Mouse (Mus musculus) Muller cell, postnatal 12 days (primary cell): ENCODE measurements around the gene Krt80.
A peak's percentile ranks its signal among the peaks of the same experiment; 100 is the strongest.

Experiments used
- DNase-seq: peaks from one replicate; pipeline ENCODE4 v3.0.0-alpha.2; 2015; ENCODE audit errors: inconsistent ontology term

Krt80 gene

GRCm38 (mm10) chr15:101370101-101370911, at the start of gene Krt80:
TSS of gene Krt80 (minus strand) at chr15:101370162.
- peak; percentile 94 for DNase-seq

- no peak for DNase-seq
Observed at GRCm38 (mm10) chr15:101418950-101419349, 49.0 kb upstream of the Krt80 start.

- DNase-seq: no peak
Observed at GRCm38 (mm10) chr15:101414807-101415565, 45.0 kb upstream of the Krt80 start.

DNA sequence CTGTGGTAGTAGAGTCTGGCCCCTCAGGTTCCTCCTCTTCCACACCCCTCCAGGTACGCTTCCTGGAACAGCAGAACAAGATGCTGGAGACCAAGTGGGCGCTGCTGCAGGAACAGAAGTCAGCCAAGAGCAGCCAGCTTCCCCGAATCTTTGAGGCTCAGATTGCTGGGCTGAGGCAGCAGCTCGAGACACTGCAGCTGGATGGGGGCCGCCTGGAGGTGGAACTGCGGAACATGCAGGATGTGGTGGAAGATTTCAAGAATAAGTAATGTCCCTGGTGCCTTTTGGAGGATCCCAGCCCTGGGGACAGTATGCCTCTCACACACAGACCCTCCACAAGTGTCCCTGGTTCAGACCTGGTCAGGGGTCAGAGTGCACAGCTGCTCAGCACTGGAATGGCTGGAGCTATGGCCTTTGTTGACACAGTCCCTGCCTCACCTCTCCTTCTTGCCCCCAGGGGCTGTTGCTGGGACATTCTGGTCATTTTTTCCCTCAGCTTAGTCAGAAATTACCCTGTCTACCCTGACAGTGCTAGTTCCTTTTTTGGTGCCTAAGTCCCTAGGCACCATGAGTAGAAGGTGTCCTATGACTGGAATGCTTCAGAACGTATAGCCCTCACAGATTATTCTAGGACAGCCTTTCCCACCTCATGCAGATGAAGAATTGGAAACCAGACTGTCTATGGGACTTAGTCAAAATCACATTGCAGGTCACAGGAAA, 44.1 kb upstream of the Krt80 start:
- DNase-seq: no peak

DNA sequence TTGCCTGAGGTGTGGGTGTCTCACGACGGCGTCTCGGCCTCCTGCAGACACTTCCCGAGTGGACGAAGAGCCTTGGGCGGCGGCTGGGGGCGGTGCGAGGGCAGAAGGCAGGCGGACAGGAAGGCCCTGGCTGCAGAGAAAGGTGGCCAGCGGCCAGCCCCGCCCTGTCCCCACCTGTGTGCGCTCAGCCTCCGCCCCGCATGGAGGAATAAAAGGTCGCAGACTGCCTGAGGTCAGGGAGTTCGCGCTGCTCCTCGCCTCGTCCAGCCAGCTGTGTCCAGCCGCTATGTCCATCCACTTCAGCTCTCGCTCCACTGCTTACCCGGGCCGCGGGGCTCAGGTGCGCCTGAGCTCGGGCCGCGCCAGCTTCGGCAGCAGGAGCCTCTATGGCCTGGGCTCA, 42.2 kb upstream of the Krt80 start:
- no peak for DNase-seq

DNA sequence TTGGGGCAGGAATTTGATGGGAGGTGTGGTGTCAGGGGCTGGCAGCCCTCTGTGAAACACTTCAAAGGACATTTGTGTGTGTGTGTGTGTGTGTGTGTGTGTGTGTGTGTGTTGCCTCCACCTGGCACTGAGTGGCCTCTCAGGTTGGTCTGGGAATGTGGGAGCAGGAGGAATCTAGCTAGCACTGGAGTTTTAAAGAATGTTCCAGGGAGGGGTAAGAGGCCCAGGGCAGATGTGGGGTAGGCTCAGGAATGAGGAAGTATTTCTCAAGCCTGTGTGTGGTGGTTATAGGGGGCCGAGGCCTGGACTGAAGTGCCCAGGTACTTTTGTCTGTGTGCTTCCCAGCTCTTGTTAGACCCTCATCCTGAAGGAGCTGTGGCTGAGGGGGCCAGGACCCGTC, 40.8 kb upstream of the Krt80 start, which contains the start of gene Krt7:
TSS of gene Krt7 (plus strand) at position 269 of the 400 bp plus-strand sequence.
- no peak for DNase-seq

DNA sequence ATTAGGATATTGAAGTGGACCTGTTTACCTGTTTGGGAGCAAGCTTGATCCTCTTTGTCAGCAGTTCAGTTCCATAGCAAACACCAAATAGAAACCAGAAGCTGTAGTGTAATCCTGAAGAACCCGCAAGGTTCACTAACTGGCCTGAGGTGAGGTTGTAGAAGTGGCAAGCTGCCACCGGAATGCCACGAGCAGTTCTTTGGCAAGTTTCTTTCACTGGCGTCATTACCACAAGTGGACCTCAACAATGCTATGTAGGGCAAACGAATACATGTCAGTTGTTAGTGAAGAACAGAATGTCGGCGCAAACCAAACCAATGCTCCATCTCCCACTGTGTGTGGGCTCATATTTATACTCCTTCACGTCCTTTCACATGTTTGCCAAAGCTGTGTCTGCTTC, 28.3 kb upstream of the Krt80 start:
- no peak for DNase-seq

DNA sequence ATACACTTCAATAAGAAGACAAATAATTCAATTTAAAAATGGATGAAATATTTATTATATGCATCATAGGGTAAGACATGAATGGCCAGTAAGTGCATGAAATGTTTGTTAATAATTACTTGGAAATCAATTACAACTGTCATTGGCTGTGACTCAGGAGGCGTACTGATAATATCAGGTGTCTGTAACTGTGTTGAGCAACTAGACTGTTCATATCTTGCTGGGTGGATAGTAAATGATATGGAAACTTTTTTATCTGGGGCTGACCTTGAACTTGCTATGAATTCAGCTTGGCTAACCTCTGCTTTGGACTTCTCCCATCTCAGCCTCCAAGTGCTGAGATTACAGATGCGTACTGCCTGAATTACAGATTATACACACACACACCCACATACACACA, 27.7 kb upstream of the Krt80 start:
- no peak for DNase-seq

DNA sequence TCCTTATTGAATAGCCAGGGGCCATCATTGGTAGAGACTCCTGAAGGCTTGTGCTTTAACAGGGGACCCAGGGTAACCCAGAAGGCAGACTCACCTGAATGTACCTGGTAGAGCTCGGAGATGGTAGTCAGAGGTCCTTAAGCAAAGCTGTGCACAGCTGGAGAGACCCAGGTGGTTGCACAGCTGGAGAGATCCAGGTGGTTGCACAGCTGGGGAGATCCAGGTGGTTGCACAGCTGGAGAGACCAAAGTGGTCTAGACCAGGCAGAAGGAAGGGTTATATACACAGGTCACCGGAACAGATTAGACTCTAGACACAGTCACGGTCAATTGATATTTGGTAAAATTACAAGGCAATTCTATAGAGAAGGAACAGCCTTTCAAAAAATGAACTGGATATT, 27.0 kb upstream of the Krt80 start:
- DNase-seq: no peak

DNA sequence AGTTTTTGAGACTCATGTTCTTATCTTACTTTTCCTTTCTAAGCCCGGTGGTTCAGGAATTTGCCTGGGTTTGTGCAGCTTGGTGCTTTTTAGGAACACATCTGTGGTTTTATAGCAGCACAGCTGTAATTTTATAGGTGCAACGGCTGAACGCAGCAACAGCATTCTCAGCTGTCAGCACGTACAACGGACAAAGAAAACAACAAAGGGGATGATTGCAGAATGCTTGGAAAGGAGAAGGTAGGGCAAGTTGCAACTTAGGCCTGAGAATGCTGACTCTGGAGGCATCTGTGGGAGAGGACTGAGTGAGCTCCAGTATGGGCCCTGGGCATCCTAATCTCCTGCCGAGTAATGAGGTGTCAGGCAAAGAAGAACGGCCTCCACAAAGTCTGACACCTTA, 26.5 kb upstream of the Krt80 start:
- no peak for DNase-seq

DNA sequence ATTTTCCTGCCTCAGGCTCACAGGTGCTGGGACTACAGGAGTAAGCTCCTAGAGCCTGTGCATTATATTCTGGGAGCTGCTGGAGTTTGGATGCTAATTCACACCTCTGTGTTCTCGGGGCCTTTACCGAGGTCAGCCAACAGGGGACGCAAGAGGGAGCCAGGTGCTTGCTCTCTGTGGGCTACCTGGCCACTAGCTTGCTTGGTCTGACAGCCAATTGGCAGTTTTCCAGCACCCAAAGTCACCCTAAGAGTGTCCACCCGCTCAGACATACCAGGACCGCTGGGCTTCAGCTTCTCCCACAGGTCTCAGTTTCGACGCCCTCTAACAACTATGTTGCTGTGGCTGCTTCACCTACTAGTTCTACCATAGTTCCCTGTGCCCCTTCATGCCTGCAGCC, 24.9 kb upstream of the Krt80 start:
- DNase-seq: no peak

DNA sequence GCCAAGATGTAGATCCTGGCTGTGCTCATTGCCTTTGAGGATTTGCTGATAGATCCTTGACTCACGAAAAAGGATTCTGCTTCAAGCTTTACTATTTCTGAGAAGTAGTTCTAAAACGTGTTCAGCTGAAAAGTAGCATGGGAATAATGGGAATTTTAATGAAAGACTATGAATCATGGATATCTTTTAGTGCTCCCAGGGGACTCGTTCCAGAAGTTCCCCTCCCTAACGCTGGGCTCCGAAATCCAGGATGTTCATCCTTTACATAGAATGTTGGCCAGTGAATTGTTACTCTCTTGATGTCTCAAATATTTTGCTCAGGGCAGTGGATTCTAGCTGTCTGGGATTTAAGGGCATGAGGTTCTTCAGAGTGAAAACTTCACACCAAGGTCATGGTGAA, 22.3 kb upstream of the Krt80 start:
- DNase-seq: no peak

DNA sequence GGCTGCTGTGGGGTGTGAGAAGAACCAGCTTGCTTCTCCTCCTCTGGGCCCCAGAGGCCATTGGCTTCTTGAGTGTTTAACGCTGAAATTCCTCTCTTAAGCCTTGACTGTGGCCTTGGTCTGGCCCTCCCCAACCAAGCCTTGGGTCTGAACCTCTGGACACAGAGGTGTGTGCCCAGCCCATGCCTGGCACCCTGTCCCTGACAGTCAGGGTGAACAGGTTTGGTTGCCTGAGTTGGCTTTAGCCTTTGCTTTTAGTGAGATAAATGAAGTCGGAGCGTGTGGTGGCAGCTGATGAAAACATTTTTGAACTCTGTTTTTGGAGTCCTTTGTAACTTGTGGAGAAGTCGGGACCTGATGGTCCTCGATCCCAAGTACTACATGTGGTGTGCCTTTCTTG, 20.2 kb upstream of the Krt80 start:
- DNase-seq: no peak

DNA sequence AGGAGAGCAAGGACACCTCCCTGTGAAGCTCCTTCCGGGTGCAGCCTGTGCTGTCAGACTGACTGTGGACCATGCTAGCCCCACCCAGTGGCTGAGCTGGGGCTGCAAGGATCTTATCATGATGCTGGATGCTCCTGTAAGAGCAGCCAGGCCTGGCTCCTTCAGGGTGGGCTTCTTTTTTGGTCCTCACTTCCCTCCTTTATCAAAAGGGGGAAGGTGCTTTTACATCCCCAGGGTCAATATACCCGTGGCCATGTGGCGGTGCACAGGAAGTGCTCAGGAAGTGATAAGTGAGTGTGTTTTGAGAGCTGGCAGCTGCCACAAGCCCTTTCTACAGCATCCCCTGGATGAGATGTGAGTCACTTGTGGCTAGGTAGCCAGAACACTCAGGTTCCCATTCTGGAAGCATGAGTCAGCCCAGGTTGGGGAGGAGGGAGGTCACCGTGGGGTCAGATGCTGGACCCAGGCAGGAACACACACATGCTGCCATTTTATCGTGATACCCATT, 18.1 kb upstream of the Krt80 start:
- no peak for DNase-seq

GRCm38 (mm10) chr15:101387176-101387575, 17.2 kb upstream of the Krt80 start:
- DNase-seq: peak; percentile 49

DNA sequence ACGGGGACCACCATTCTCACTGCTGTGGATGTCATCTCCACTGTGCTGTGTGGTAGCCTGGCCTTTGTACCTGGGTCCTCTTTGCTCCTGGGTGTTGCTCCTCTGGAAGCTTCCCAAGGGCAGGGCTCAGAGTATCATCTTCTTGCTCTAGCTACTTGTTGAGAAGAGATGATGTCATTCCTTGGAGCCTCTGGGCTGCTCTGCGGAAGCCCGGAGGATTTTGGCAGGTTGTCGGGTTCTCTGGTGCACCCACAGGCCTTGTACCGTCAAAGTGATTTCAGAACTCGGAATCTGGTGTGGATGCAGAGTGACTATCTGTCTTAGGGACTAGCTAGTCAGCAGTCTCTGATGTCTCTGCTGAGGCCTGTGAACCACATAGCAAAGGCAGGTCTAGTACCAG, 15.1 kb upstream of the Krt80 start:
- DNase-seq: no peak

- no peak for DNase-seq
Observed at GRCm38 (mm10) chr15:101384610-101385009, 14.6 kb upstream of the Krt80 start.

DNA sequence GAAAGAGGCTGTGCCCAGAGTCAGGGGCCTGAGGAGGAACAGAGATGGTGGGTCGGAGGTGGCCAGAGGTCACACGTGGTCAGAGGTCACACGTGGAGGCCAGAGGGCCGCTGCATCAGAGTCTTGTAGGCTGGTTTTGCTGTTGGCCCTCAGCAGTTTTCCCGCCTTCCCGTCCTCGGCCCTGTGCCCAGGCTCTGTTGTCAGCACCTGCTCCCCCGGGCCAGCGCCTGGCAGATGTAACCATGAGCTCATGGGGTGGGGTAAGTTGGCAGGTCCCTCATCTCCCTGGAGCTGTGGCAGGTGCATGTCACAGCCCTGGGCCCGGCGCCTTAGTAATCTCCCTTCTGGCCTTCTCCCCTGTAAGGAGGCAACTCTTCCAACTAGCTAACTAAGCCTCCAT, 12.8 kb upstream of the Krt80 start:
- no peak for DNase-seq

- peak; percentile 73 for DNase-seq
Observed at GRCm38 (mm10) chr15:101381758-101382157, 11.8 kb upstream of the Krt80 start.

DNA sequence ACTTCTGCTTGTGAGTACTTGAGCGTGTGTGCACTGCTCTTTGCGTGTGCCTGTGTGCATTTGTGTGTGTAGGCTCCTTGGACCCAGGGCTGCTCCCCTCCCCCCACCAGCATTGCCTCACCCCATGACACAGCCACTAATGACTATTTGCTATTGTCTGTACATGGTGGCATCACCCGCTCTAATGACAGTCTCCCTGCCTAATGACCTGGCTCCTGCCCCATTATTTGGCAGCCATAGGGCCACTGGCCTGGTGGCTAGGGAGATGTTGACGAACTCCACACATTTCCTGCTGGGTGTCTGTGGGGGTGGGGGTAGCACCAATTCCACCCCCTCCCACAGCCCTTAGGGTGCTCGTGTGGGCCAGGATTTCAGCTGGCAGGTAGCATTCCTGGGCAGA, 8.7 kb upstream of the Krt80 start:
- DNase-seq: peak; percentile 70

DNA sequence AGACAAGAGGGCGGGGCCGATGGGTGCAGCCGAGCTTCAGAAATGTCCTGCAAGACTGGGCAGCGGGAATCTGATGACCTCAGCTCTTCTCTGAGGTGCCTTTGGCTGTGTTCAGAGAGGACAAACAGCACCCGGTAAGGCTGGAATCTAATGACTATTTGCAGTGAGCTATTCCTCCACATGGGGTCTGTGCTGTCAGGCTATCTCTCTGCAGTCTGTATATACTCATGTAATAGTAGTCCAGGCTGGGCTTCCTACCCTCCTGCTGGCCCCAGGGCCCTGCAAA, 6.8 kb upstream of the Krt80 start:
- DNase-seq: peak; percentile 59

DNA sequence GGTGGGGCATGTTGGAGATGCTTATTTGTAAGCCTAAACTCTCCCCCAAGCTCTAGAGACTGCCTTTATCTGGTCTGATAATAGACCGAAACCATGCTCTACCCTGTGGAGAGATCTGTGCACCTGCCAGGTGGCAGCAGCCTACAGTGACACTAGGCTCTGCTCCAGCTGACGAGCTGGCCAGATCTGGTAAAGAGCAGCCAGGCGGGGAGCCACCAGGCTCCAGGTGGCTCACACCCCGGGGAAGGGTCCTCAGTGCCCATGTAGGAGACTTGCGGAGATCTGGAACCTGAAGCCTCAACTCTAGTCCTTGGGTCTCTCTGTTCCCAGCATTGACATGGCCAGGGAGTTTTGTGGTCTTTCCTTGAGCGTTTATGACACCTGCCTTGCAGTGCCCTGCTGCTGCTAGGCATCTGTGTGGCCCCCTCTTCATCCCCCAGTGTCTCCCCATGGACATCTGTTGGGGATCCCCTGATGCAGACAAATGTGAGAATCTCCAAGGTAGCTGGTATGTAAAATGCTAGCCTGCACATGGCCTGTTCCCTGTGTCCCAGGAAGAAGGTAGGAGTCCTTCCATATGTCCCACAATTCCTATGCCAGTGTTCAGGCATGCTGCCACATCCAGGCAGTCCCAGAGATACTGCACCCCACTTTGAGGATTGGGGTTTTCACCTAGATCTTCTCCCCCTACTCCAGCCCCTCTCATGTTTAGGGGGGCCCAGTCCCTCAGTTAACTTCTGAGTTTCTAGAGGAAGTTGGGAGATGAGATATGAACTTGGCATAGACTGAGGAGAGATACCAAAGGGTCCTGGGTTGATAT, 6.2 kb upstream of the Krt80 start:
- no peak for DNase-seq
